Mouse (Mus musculus): ENCODE data around the gene Hist1h2ae.
"Not testable (repeated sequence)": the region's sequence is repeated elsewhere in the genome, so short reads cannot be mapped to it uniquely, and the experiment has no call there.

The Hist1h2ae gene

GRCm38 (mm10) chr13:23571022-23571503 is at the start of gene Hist1h2ae, which contains the start of gene Hist1h2bg:
TSS of gene Hist1h2ae (minus strand) at chr13:23571220.
TSS of gene Hist1h2bg (plus strand) at chr13:23571396.
- peak; percentile 68 to 70 for DNase-seq (ENCODE audit: low spot score in 2 of 2)

GRCm38 (mm10) chr13:23620056-23620732 is 49.2 kb upstream of the Hist1h2ae start:
- no peak for DNase-seq (ENCODE audit: low spot score in 2 of 2)

- DNase-seq (ENCODE audit: low spot score in 2 of 2), result no peak
Observed at GRCm38 (mm10) chr13:23611638-23612037, 40.6 kb upstream of the Hist1h2ae start.

- DNase-seq (ENCODE audit: low spot score in 2 of 2), result no peak
Observed at GRCm38 (mm10) chr13:23610393-23610792, 39.4 kb upstream of the Hist1h2ae start.

GRCm38 (mm10) chr13:23609844-23610243 is 38.8 kb upstream of the Hist1h2ae start:
- DNase-seq (ENCODE audit: low spot score in 2 of 2), result no peak

- DNase-seq (ENCODE audit: low spot score in 2 of 2), result no peak
Observed at GRCm38 (mm10) chr13:23609209-23609608, 38.2 kb upstream of the Hist1h2ae start.

- no peak for DNase-seq (ENCODE audit: low spot score in 2 of 2)
Observed at GRCm38 (mm10) chr13:23605052-23605451, 34.0 kb upstream of the Hist1h2ae start.

- no peak for DNase-seq (ENCODE audit: low spot score in 2 of 2)
Observed at GRCm38 (mm10) chr13:23604452-23604851, 33.4 kb upstream of the Hist1h2ae start.

- DNase-seq (ENCODE audit: low spot score in 2 of 2), result no peak
Observed at GRCm38 (mm10) chr13:23603182-23603699, 32.2 kb upstream of the Hist1h2ae start.

- no peak for DNase-seq (ENCODE audit: low spot score in 2 of 2)
Observed at GRCm38 (mm10) chr13:23597957-23598356, 26.9 kb upstream of the Hist1h2ae start.

- no peak for DNase-seq (ENCODE audit: low spot score in 2 of 2)
Observed at GRCm38 (mm10) chr13:23595622-23596372, 24.8 kb upstream of the Hist1h2ae start.

- DNase-seq (ENCODE audit: low spot score in 2 of 2), result no peak
Observed at GRCm38 (mm10) chr13:23595185-23595584, 24.2 kb upstream of the Hist1h2ae start.

- DNase-seq (ENCODE audit: low spot score in 2 of 2), result no peak
Observed at GRCm38 (mm10) chr13:23593051-23593770, 22.2 kb upstream of the Hist1h2ae start.

GRCm38 (mm10) chr13:23592614-23593013 is 21.6 kb upstream of the Hist1h2ae start:
- DNase-seq (ENCODE audit: low spot score in 2 of 2), result no peak

- not testable (repeated sequence) for DNase-seq (ENCODE audit: low spot score in 2 of 2)
Observed at GRCm38 (mm10) chr13:23591886-23592285, 20.9 kb upstream of the Hist1h2ae start.

GRCm38 (mm10) chr13:23591206-23591605 is 20.2 kb upstream of the Hist1h2ae start:
- no peak for DNase-seq (ENCODE audit: low spot score in 2 of 2)

GRCm38 (mm10) chr13:23586940-23587225 is 15.9 kb upstream of the Hist1h2ae start:
- no peak for DNase-seq (ENCODE audit: low spot score in 2 of 2)

GRCm38 (mm10) chr13:23586099-23586939 is 15.3 kb upstream of the Hist1h2ae start:
- DNase-seq (ENCODE audit: low spot score in 2 of 2), result no peak

- peak; percentile 62 to 74 for DNase-seq (ENCODE audit: low spot score in 2 of 2)
Observed at GRCm38 (mm10) chr13:23585442-23586098, 14.6 kb upstream of the Hist1h2ae start.

GRCm38 (mm10) chr13:23585029-23585441 is 14.0 kb upstream of the Hist1h2ae start:
- DNase-seq (ENCODE audit: low spot score in 2 of 2), result peak; percentile 48 to 76

- no peak for DNase-seq (ENCODE audit: low spot score in 2 of 2)
Observed at GRCm38 (mm10) chr13:23584331-23584730, 13.3 kb upstream of the Hist1h2ae start.

All from right cerebral cortex, postnatal 36 days (tissue).